Comparison of ENCODE assay signal across 18 mouse cellular contexts in the genomic region with DNA sequence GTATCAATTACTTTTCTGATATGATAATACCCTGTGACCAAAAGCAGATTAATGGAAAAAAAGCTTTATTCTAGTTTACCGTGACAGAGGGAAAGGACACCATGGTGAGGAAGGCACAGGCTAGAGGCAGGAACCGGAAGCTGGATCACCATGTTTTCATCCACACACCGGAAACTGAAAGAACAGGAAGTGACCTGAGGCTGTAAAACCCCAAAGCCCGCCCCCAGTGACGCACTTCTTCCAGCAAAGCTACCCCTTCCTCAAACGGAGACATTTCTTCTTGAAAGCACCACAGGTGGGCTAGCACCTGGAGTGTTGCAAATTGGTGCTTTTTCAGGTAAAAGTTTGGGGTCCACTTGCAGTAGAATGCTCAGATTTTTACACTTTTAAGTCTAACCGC.
"Had no signal": no experiment of that assay in that cellular context is flagged by ENCODE, and none has a peak within 500 bp of the region (broad histone marks: within the 10 kb centered on the region; RNA-seq: fewer than 3 reads in every experiment).

No protein-coding gene starts in this region.

- ATAC-seq: liver, postnatal 0 days; lung, postnatal 0 days; midbrain, embryonic 13.5 days had no signal

- H3K4me3 ChIP-seq: layer of hippocampus, adult 2 months; limb, embryonic 12.5 days; limb, embryonic 15.5 days; midbrain, embryonic 10.5 days; midbrain, embryonic 13.5 days had no signal

- DNase-seq: kidney, adult 2 months; kidney, postnatal 25 days; layer of hippocampus, adult 9-11 months; liver, postnatal 0 days; lung, embryonic 14.5 days; thymus, adult 2 months; thymus, postnatal 14 days; thymus, postnatal 4 days had no signal

- H3K27me3 ChIP-seq: limb, embryonic 15.5 days; midbrain, embryonic 13.5 days had no signal

- H3K4me1 ChIP-seq: midbrain, embryonic 13.5 days had no signal

- H3K36me3 ChIP-seq: limb, embryonic 12.5 days; limb, embryonic 15.5 days; midbrain, embryonic 10.5 days; midbrain, embryonic 13.5 days had no signal

- H3K4me2 ChIP-seq: limb, embryonic 12.5 days; limb, embryonic 15.5 days; liver, embryonic 11.5 days; lung, embryonic 14.5 days; midbrain, embryonic 13.5 days had no signal

- H3K27ac ChIP-seq: kidney, postnatal 0 days; layer of hippocampus, adult 2 months; limb, embryonic 12.5 days; limb, embryonic 15.5 days; liver, embryonic 14.5 days; macrophage; midbrain, embryonic 10.5 days; midbrain, embryonic 13.5 days had no signal

- H3K9me3 ChIP-seq: limb, embryonic 12.5 days; limb, embryonic 15.5 days; midbrain, embryonic 10.5 days; midbrain, embryonic 13.5 days had no signal

- H3K9ac ChIP-seq: limb, embryonic 12.5 days; limb, embryonic 15.5 days; liver, embryonic 14.5 days; liver, postnatal 0 days; lung, embryonic 14.5 days; midbrain, embryonic 13.5 days had no signal
